Mouse (Mus musculus) embryonic fibroblast, embryonic 13.5 days (primary cell): ENCODE results near the gene Ptbp3. TPM values are rescaled to one million over a fixed set of nuclear protein-coding genes. Genes with fewer than 3 reads are reported as not detected.

Experiments
- H3K27ac ChIP-seq: 2 replicates; pipeline ENCODE4 v1.5.1; 2012; ENCODE audit warnings: low read length, control low read depth, inconsistent platforms; ENCODE audit not compliant: insufficient read depth
- H3K4me1 ChIP-seq: 2 replicates; pipeline ENCODE4 v1.6.1; 2011; ENCODE audit warnings: low read length; ENCODE audit not compliant: control insufficient read depth, insufficient read depth
- H3K4me3 ChIP-seq: 2 replicates; pipeline ENCODE4 v1.5.1; 2011; ENCODE audit warnings: mild to moderate bottlenecking, control low read depth, low read length; ENCODE audit not compliant: insufficient read depth
- CTCF ChIP-seq: IDR thresholded peaks from 2 replicates; pipeline ENCODE4 v1.5.1; 2011; ENCODE audit warnings: mild to moderate bottlenecking, control low read depth, low read length, moderate library complexity, borderline replicate concordance; ENCODE audit not compliant: insufficient read depth
- POLR2A ChIP-seq: IDR thresholded peaks from 2 replicates; pipeline ENCODE4 v1.6.1; 2011; ENCODE audit warnings: low read depth, mild to moderate bottlenecking, control low read depth, low read length, moderate library complexity
- polyA plus RNA-seq: library from polyadenylated mRNA; stranded (reverse); fragments of >200 nt; gene quantifications from 2 replicates; pipeline ENCODE4 v1.2.4, GENCODE M21; 2011; ENCODE audit warnings: low read depth; ENCODE audit not compliant: missing spikeins, insufficient read length

Gene Ptbp3
- polyA plus RNA-seq, 1 experiment: 90.7 TPM

DNA sequence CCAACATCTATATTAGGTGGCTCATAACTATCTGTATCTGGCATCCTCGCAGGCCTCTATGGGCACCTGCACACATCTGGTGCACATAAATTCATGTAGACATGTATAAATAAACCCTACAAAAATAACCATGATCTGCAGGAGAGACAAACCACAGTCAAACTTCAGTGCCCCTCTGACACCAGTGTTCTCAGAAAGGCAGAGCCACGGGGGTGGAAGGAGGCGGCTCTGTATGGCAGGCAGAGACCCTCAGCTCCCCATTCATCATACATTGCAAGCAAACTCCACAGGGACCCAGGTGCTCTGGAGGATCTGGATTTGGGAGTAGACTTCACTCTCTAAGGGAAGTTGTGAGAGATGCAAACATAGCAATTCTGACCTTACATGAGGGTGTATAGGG, 104.2 kb downstream of the Ptbp3 start:
- no peak overlapping the region for H3K4me3 ChIP-seq
- H3K27ac ChIP-seq: no peak overlapping the region
- TF ChIP-seq CTCF: no peak
- no peak for TF ChIP-seq POLR2A
- no peaks in the 10 kb centered on the region for H3K4me1 ChIP-seq

DNA sequence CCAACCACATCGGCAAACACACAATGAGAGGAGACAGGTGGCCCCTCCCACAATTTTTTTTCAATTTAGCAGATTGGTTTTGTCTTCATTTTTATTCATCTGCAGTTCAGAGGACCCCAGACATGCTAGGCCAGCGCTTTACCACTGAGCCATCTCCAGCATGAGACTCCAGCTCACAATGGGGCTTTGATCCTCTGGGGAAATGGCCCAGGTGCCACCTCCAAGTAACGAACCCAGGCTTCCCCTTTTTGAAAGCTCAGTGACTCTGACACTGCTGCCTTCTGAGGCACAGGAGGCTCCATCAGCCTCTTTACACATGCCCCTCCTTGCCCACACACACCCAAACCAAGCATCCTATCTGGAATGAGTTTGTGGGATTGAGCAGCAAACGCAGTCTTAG, 105.1 kb downstream of the Ptbp3 start:
- no peak overlapping the region for H3K4me3 ChIP-seq
- no peak overlapping the region for H3K27ac ChIP-seq
- TF ChIP-seq POLR2A: no peak
- no peak for TF ChIP-seq CTCF
- H3K4me1 ChIP-seq: no peaks in the 10 kb centered on the region

DNA sequence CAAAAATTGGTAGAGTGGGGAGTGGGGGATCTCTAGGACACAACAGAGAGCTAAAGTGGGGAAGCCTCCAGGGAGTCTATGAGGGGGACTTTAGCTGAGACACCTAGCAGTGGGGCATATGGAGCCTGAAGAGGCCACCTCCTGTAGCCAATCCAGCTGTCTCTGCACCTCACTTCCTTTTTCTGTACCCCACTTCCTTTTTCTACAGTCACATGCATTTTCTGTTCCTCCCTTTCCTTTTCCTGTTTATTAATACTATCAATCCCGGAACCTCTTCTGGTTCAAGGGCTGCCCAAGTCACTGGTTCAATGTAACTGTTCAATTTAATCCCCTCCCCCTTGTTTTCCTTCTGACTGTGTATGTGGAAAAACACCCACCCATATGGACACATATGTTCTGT, 107.9 kb downstream of the Ptbp3 start:
- TF ChIP-seq POLR2A: no peak
- TF ChIP-seq CTCF: no peak
- no peaks in the 10 kb centered on the region for H3K4me1 ChIP-seq

DNA sequence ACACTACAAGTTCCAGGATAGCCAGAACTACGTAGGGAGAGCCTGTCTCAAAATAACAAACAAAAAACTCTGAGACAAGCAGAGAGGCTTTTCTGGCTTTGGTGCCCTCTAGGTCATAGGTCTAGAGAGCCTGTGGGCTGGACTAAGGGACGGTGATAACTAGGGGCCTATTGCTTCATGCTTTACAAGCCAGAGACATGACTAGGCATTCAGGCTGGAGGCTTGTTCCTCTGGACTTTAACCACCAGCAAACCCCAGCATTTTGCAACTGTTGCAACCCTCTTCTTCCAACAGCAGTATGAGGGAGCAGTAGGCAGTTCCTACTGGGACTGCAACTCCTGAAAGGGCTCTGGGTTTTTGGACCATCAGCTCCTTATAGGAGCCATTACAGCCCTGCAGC, 109.2 kb downstream of the Ptbp3 start:
- no peak overlapping the region for H3K27ac ChIP-seq
- no peaks in the 10 kb centered on the region for H3K4me1 ChIP-seq
- no peak overlapping the region for H3K4me3 ChIP-seq
- TF ChIP-seq CTCF (no peak), POLR2A (no peak)

More for the DNA sequence above, 107.9 kb downstream of the Ptbp3 start:
- H3K27ac ChIP-seq: no peak overlapping the region
- no peak overlapping the region for H3K4me3 ChIP-seq

DNA sequence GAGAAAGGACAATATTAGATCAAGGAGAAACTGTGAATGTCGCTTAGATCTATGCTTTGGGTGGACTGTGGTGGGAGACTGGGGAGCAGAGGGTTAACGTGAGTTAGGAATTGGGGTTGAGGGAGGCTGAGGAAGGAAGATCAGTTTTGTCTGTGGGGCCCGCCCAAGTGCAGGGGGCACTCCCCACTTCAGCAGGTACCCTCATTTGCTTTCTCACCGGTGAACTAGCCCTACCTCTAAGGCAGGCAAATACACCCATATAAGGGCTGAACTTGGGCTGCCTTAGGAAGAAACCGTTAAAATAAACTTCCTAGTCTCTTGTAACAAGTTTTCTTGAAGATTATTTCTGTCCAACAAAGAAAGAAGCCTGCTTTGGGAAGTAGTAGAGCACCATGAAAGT, 110.1 kb downstream of the Ptbp3 start:
- Histone ChIP-seq H3K4me3 (no peak overlapping the region), H3K4me1 (no peaks in the 10 kb centered on the region), H3K27ac (no peak overlapping the region)
- no peak for TF ChIP-seq CTCF
- TF ChIP-seq POLR2A: no peak

DNA sequence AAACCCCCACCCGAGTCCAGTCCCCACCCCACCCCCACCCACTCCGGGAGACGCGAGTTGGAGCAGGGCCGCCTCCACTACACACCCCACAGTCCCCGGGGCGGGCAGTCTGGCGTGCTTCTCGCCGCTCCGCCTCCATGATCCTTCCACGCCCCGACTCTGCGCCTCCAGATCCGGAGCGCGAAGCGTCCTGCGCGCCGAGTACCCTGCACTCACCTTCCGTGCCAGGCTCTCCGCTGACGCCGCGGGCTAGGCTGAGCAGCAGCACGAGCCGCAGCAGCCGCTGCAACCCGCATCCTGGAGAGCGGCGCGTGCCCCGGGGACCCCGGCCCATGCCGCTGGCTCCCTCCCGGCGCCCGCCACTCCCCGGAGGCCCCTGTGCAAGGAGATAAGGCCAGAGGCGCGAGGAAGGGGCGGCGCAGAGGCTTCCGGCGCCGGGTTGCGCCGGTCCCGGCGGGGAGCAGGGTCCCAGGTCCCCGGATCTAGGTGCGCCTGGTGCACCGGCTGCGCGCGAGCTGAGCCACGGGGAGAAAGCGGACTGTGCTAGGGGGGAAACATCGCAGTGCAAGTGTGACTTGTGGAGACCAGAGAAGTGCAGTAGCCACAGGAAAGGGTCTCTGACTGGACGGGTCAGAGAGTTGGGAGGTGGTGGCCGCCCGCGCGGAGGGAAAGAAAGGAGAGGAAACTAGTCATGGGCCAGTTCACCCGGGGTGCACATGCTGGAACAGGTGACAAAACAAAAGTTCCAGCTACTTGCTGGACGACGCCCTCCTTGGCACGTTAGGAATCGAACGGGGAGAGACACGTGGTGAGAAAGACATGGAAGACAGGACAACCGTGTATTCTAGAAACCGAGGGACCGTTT, 110.9 kb downstream of the Ptbp3 start, which contains the start of gene Susd1:
Gene Susd1, minus strand, starts transcription at position 644 of the 865 bp plus-strand sequence.
- TF ChIP-seq CTCF: no peak
- 0 out of 2 replicates have a peak, but pooled peaks have one; percentile 16 for TF ChIP-seq POLR2A
- Histone ChIP-seq H3K4me3 (peak within 1 kb of the TSS; percentile 38), H3K27ac (no peak within 1 kb of the TSS), H3K4me1 (no peaks in the 10 kb centered on the region)

DNA sequence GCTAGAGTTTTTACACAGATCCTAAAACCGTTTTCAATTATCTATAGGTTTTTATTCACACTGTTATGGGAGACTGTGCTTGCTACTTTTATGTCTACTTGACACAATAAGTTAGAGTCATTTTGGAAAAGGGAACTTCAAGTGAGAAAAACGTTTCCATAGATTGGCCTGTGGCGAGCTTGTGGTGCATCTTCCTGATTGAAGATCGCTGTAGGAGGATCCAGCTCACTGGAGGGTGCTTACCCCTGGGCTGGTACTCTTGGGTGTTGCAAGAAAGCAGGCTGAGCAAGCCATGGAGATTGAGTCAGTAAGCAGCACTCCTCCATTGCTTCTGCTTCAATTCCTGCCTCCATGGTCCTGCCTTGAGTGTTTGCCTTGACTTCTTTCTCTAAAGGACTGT, 113.2 kb downstream of the Ptbp3 start:
- no peak overlapping the region for H3K27ac ChIP-seq
- TF ChIP-seq CTCF (no peak), POLR2A (no peak)
- H3K4me1 ChIP-seq: no peaks in the 10 kb centered on the region
- no peak overlapping the region for H3K4me3 ChIP-seq

DNA sequence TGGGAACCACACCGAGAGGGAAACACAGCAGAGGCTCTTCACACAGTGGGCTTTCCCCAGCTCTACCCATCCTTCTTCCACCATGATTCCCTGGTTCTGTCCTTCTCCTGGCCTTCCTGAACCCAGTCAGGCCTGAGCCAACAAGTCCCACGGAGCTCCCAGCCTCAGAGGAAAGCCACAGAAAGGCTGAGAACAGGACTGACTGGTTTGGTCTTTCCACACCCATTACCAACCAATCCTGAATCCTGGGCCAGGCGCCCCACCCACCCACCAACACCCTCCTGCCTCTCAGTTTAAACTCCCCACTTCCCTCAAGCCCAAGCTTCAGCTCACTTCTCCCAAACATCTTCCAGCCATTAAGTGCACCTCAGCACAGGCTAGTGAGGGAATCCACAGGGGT, 115.1 kb downstream of the Ptbp3 start:
- H3K27ac ChIP-seq: no peak overlapping the region
- no peak for TF ChIP-seq CTCF
- no peak for TF ChIP-seq POLR2A
- no peaks in the 10 kb centered on the region for H3K4me1 ChIP-seq
- H3K4me3 ChIP-seq: no peak overlapping the region

DNA sequence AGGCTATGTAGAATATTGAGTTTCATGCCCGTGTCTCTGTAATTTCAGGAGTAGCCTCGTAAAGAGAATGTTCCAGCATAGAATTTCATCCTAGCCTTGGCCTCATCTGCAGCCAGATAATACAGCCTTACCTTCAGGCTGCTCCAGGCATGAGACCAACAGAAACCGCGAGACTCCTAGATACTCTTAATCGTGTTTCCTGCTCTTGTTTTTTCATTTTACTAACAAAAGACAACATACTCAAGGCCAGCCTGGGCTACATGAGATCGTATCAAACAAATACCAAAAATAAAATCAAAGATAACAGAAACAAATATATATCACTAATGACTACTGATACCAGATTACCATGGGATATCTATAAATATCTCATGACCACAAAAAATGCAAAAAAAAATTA, 120.0 kb downstream of the Ptbp3 start:
- Histone ChIP-seq H3K27ac (no peak overlapping the region), H3K4me1 (no peaks in the 10 kb centered on the region; the same call in 1 of the 2 replicates), H3K4me3 (no peak overlapping the region)
- TF ChIP-seq CTCF (no peak), POLR2A (no peak)

DNA sequence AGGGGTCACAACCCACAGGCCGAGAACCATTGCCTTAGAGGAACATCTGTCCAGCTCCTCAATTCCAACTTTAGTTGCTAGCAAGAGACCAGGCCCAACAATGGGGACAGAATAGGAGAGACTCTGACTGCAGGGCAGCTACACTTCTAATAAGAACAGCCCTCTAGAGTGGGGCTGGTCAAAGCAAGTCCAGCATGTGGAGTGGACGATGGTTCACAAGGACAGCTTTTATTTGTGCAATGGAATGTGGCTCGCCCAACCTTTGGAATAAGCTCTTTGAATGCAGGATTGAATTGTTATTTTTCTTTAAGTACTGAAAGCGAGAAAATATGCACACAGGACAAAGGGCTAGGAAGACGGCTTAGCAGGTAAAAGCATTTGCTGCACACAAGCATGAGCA, 122.7 kb downstream of the Ptbp3 start:
- TF ChIP-seq CTCF (no peak), POLR2A (no peak)
- Histone ChIP-seq H3K27ac (no peak overlapping the region), H3K4me3 (no peak overlapping the region), H3K4me1 (no peaks in the 10 kb centered on the region; the same call in 1 of the 2 replicates)

DNA sequence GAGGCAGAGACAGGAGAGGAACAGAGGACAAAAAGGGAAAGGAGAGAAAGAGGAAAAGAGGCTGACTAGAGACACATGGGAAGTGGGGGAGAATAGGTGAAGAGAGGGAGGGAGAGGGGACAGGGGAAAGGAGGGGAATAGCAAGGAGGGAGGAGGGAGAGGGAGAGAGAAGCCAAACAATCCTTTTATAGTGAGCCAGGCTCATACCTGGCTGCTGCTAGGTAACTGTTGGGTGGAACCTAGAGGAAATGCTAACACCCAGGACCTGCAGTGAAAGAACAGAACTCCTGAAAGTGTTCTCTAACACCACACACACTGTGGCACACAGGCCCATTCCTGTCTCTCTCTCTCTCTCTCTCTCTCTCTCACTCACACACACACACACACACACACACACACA, 126.4 kb downstream of the Ptbp3 start:
- TF ChIP-seq POLR2A: no peak
- no peak for TF ChIP-seq CTCF
- no peak overlapping the region for H3K27ac ChIP-seq
- H3K4me1 ChIP-seq: no peaks in the 10 kb centered on the region; the same call in 1 of the 2 replicates
- H3K4me3 ChIP-seq: no peak overlapping the region
